Mouse (Mus musculus) embryonic fibroblast, embryonic 13.5 days (primary cell): ENCODE measurements around the gene H2-T24.

Source experiments
- CTCF ChIP-seq: IDR thresholded peaks from 2 replicates; pipeline ENCODE4 v1.5.1; 2011; ENCODE audit warnings: mild to moderate bottlenecking, control low read depth, low read length, moderate library complexity, borderline replicate concordance; ENCODE audit not compliant: insufficient read depth
- POLR2A ChIP-seq: IDR thresholded peaks from 2 replicates; pipeline ENCODE4 v1.6.1; 2011; ENCODE audit warnings: low read depth, mild to moderate bottlenecking, control low read depth, low read length, moderate library complexity

DNA sequence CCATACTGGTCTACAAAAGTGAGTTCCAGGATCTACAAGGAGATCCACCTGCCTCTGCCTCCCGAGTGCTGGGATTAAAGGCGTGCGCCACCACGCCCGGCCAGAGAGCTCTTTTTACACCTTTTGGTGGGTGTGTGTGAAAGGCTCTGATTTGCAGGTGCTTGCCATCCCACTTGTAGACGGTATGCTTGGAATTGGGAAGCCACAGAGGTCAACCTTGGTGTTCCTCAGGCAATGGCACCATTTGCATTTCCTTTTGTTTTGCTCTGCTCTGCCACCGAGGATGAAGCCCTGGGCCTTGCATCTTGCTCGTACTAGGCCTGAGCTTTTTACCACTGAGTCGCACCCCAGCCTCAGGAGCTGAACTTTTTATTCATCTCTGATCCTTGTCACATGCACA, 38.6 kb downstream of the H2-T24 start:
- TF ChIP-seq POLR2A, result no peak
- TF ChIP-seq CTCF, result no peak
